Mouse (Mus musculus) right cerebral cortex, postnatal 36 days (tissue): ENCODE results near the gene Prkar2b.

ENCODE experiments used
- DNase-seq, 2 experiments: peaks; one replicate each; pipeline ENCODE4 v3.0.0; 2022; ENCODE audit warnings: low spot score in 2 of 2, mixed read lengths in 1 of 2

The Prkar2b gene

GRCm38 (mm10) chr12:31969111-31969510 lies 92.0 kb downstream of the Prkar2b start:
- no peak for DNase-seq

- DNase-seq: no peak
These were observed 93.6 kb downstream of the Prkar2b start for GRCm38 (mm10) chr12:31967536-31967935.

- DNase-seq: no peak
These were observed 94.7 kb downstream of the Prkar2b start for GRCm38 (mm10) chr12:31966405-31966804.

GRCm38 (mm10) chr12:31965517-31966212 lies 95.4 kb downstream of the Prkar2b start:
- no peak for DNase-seq

GRCm38 (mm10) chr12:31964074-31964473 lies 97.0 kb downstream of the Prkar2b start:
- no peak for DNase-seq

- DNase-seq: no peak
These were observed 105.3 kb downstream of the Prkar2b start for GRCm38 (mm10) chr12:31955843-31956242.

GRCm38 (mm10) chr12:31950659-31951031 lies 110.5 kb downstream of the Prkar2b start:
- no peak for DNase-seq

- peak; percentile 100 for DNase-seq
These were observed 111.1 kb downstream of the Prkar2b start, which contains the start of gene Hbp1 for GRCm38 (mm10) chr12:31949759-31950658. TSS of gene Hbp1 (minus strand) at chr12:31950535.

GRCm38 (mm10) chr12:31949193-31949741 lies 111.8 kb downstream of the Prkar2b start:
- peak; percentile 83 to 88 for DNase-seq

- DNase-seq: no peak
These were observed 112.7 kb downstream of the Prkar2b start for GRCm38 (mm10) chr12:31948101-31949000.

- no peak for DNase-seq
These were observed 113.6 kb downstream of the Prkar2b start for GRCm38 (mm10) chr12:31947476-31947875.

- DNase-seq: no peak
These were observed 116.7 kb downstream of the Prkar2b start for GRCm38 (mm10) chr12:31944405-31944804.

GRCm38 (mm10) chr12:31943020-31943654 lies 118.0 kb downstream of the Prkar2b start:
- DNase-seq: no peak

- no peak for DNase-seq
These were observed 122.1 kb downstream of the Prkar2b start for GRCm38 (mm10) chr12:31939026-31939425.

GRCm38 (mm10) chr12:31938391-31938997 lies 122.6 kb downstream of the Prkar2b start:
- no peak for DNase-seq

- DNase-seq: no peak
These were observed 123.5 kb downstream of the Prkar2b start for GRCm38 (mm10) chr12:31937613-31938012.

GRCm38 (mm10) chr12:31936657-31937300 lies 124.3 kb downstream of the Prkar2b start:
- no peak for DNase-seq

GRCm38 (mm10) chr12:31931818-31932217 lies 129.3 kb downstream of the Prkar2b start:
- no peak for DNase-seq

GRCm38 (mm10) chr12:31928498-31928897 lies 132.6 kb downstream of the Prkar2b start:
- no peak for DNase-seq

- DNase-seq: peak in 1 of 2 experiments; percentile 54
These were observed 134.4 kb downstream of the Prkar2b start for GRCm38 (mm10) chr12:31926661-31927061.
